Mouse (Mus musculus): Measurements from ENCODE around the gene Dmac1. TPM values are rescaled to one million over a fixed set of nuclear protein-coding genes. Genes with fewer than 3 reads are reported as not detected.

Gene Dmac1
- total RNA-seq (2023) = 34.5 to 49.7 TPM (median 39.7 TPM) in 4 replicates

DNA sequence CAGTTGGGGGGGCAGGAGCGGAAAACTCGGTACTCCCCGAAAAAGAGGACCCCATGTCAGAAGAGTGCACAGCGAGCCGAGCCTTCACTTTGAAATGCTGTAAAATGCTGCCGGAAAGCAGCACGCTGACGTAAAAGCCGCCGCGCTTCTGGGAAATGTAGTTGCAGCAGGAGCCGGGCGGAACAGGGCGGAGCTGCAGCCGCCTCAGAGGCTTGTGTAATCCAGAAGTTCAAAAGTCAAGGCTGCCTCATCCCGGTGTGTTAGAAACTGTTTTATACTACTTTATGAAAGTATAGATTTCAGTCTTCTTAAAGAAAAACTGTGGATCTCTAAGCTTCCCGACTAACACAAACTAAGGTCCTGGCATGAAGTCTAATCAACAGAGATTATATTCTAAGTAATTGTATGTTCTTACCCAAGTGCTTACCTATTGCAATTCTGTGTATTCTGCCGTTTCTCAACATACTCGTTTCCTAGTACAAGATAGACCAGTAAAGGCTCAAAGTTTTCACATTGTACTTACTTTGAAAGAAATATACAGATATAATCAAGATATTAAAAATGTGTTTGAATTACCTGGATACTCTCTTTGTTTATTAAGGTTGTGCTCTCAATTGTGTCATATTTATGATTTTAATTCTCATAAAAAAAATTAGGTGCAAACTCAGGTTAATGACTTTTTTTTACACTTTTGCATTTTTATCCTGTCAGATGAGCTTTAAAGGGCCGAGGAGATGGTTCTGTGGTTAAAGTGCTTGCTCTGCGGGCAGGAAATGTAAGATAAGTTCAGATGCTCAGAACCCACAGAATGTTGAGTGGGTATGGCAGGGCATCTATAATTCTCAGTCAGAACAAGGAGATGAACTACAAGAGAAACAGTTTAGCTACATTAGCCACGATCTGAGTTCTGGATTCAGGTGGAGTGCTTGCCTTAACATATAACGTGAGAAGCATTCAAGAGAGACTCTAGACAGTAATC is at the start of gene Dmac1:
Gene Dmac1 (minus strand): TSS at position 109 of the 979 bp plus-strand sequence.

